Mouse (Mus musculus): ENCODE results near the gene Cwh43. TPM values are rescaled to one million over a fixed set of nuclear protein-coding genes. Genes with fewer than 3 reads are reported as not detected.
A peak's percentile ranks its signal among the peaks of the same experiment; 100 is the strongest.

Cwh43 gene
- total RNA-seq, 1 experiment, result 0.31 TPM

GRCm38 (mm10) chr5:73497401-73497800, 91.5 kb downstream of the Cwh43 start:
- peaks cover 0 to 24% of the 10 kb centered on the region in 2 experiments; a peak in 1 of 4 replicates for H3K4me1 ChIP-seq (ENCODE audit: control insufficient read depth in 2 of 2, insufficient read depth in 2 of 2, low read length in 2 of 2, poor library complexity in 1 of 2)
- no peak for DNase-seq (ENCODE audit: low read depth, low spot score)
- no peak overlapping the region for H3K4me3 ChIP-seq (ENCODE audit: insufficient read depth in 1 of 2, low read depth in 1 of 2, low read length in 2 of 2, poor library complexity in 1 of 2, severe bottlenecking in 1 of 2)
- in situ Hi-C loops (cut with MboI; ENCODE audit: low sequenced_read_pairs in 2 of 2, unreplicated experiment in 2 of 2), result no loop called here
- H3K36me3 ChIP-seq (ENCODE audit: control insufficient read depth, insufficient read depth, low read length, poor library complexity, severe bottlenecking), result no peaks in the 10 kb centered on the region
- no peak for TF ChIP-seq ZC3H11A (IDR thresholded peaks at IDR 0.05; ENCODE audit: borderline replicate concordance, low read depth, low read length)
- no peak for TF ChIP-seq MAFK (IDR thresholded peaks at IDR 0.05; ENCODE audit: insufficient read depth, low read depth, low read length)
- TF ChIP-seq HCFC1 (IDR thresholded peaks at IDR 0.05; ENCODE audit: borderline replicate concordance, insufficient read depth, low read length), result no peak
- no peak for TF ChIP-seq ZNF384 (IDR thresholded peaks at IDR 0.05; ENCODE audit: low read depth, low read length)
- no peak for TF ChIP-seq CHD2 (IDR thresholded peaks at IDR 0.05; ENCODE audit: low read depth, low read length)
- no peaks in the 10 kb centered on the region for H3K9me3 ChIP-seq (ENCODE audit: control insufficient read depth, insufficient read depth, low read depth, low read length)
- H3K27ac ChIP-seq (ENCODE audit: insufficient read depth, low read depth, low read length, poor library complexity, severe bottlenecking), result no peak overlapping the region
- H3K9ac ChIP-seq (ENCODE audit: insufficient read depth, low read depth, low read length, poor library complexity, severe bottlenecking), result no peak overlapping the region

DNA sequence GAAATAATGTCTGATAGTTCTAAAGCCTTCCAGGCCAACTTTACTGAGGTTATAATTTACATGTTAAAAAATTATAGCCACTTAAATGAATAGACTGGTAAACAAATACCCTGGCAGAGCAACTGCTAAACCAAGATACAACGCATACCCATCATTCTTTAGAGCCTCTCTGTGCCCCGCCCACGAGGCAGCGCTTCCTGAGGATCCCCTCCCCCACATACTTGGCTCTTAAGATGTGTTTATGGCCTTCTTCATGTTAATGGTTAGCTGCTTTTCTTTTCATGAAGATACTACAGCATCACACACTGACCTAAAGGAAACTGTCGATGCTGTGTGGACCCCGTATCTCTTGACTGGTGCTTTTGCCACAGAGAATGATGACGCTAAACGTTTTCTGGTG, 92.7 kb downstream of the Cwh43 start:
- Histone ChIP-seq H3K27ac (ENCODE audit: insufficient read depth, low read depth, low read length, poor library complexity, severe bottlenecking) (no peak overlapping the region), H3K36me3 (ENCODE audit: control insufficient read depth, insufficient read depth, low read length, poor library complexity, severe bottlenecking) (no peaks in the 10 kb centered on the region), H3K4me1 (ENCODE audit: control insufficient read depth in 2 of 2, insufficient read depth in 2 of 2, low read length in 2 of 2, poor library complexity in 1 of 2) (peaks cover 0 to 29% of the 10 kb centered on the region in 2 experiments; a peak in 1 of 4 replicates), H3K9me3 (ENCODE audit: control insufficient read depth, insufficient read depth, low read depth, low read length) (no peaks in the 10 kb centered on the region), H3K9ac (ENCODE audit: insufficient read depth, low read depth, low read length, poor library complexity, severe bottlenecking) (no peak overlapping the region), H3K4me3 (ENCODE audit: insufficient read depth in 1 of 2, low read depth in 1 of 2, low read length in 2 of 2, poor library complexity in 1 of 2, severe bottlenecking in 1 of 2) (no peak overlapping the region)
- TF ChIP-seq ZNF384 (IDR thresholded peaks at IDR 0.05; ENCODE audit: low read depth, low read length) (no peak), CHD2 (IDR thresholded peaks at IDR 0.05; ENCODE audit: low read depth, low read length) (no peak), HCFC1 (IDR thresholded peaks at IDR 0.05; ENCODE audit: borderline replicate concordance, insufficient read depth, low read length) (no peak), MAFK (IDR thresholded peaks at IDR 0.05; ENCODE audit: insufficient read depth, low read depth, low read length) (no peak), ZC3H11A (IDR thresholded peaks at IDR 0.05; ENCODE audit: borderline replicate concordance, low read depth, low read length) (no peak)
- in situ Hi-C loops (cut with MboI; ENCODE audit: low sequenced_read_pairs in 2 of 2, unreplicated experiment in 2 of 2), result no loop called here
- no peak for DNase-seq (ENCODE audit: low read depth, low spot score)

- no peaks in the 10 kb centered on the region for H3K36me3 ChIP-seq (ENCODE audit: control insufficient read depth, insufficient read depth, low read length, poor library complexity, severe bottlenecking)
- H3K4me3 ChIP-seq (ENCODE audit: insufficient read depth in 1 of 2, low read depth in 1 of 2, low read length in 2 of 2, poor library complexity in 1 of 2, severe bottlenecking in 1 of 2), result no peak overlapping the region
- no peak overlapping the region for H3K27ac ChIP-seq (ENCODE audit: insufficient read depth, low read depth, low read length, poor library complexity, severe bottlenecking)
- in situ Hi-C loops (cut with MboI; ENCODE audit: low sequenced_read_pairs in 2 of 2, unreplicated experiment in 2 of 2), result no loop called here
- no peak for TF ChIP-seq HCFC1 (IDR thresholded peaks at IDR 0.05; ENCODE audit: borderline replicate concordance, insufficient read depth, low read length)
- no peak for TF ChIP-seq ZNF384 (IDR thresholded peaks at IDR 0.05; ENCODE audit: low read depth, low read length)
- no peak for TF ChIP-seq CHD2 (IDR thresholded peaks at IDR 0.05; ENCODE audit: low read depth, low read length)
- no peak for TF ChIP-seq MAFK (IDR thresholded peaks at IDR 0.05; ENCODE audit: insufficient read depth, low read depth, low read length)
- no peak for TF ChIP-seq ZC3H11A (IDR thresholded peaks at IDR 0.05; ENCODE audit: borderline replicate concordance, low read depth, low read length)
- no peak overlapping the region for H3K9ac ChIP-seq (ENCODE audit: insufficient read depth, low read depth, low read length, poor library complexity, severe bottlenecking)
- no peak for DNase-seq (ENCODE audit: low read depth, low spot score)
- no peaks in the 10 kb centered on the region for H3K9me3 ChIP-seq (ENCODE audit: control insufficient read depth, insufficient read depth, low read depth, low read length)
- H3K4me1 ChIP-seq (ENCODE audit: control insufficient read depth in 2 of 2, insufficient read depth in 2 of 2, low read length in 2 of 2, poor library complexity in 1 of 2), result peaks cover 0 to 34% of the 10 kb centered on the region in 2 experiments; a peak in 1 of 4 replicates
Observed at GRCm38 (mm10) chr5:73500867-73501440, 95.1 kb downstream of the Cwh43 start.

DNA sequence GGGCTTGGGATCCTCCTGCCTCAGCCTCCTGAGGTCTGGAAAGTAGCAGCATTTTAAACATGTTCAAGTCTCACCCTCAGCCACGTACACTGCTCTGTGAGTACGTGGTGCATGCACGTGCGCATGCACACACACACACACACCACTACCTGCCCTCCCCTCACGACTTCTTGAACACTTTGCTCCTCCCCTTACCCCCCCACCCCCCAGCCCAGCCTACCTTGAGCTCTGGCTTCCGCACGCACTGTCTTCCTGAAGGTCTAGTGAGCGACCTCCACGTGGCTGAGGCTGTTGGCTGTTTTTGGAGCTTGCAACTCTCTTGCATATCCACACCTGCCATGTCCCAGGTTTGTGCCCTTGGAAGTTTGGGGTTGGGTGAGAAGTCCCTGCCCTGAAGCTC, 96.5 kb downstream of the Cwh43 start:
- DNase-seq (ENCODE audit: low read depth, low spot score), result no peak
- in situ Hi-C loops (cut with MboI; ENCODE audit: low sequenced_read_pairs in 2 of 2, unreplicated experiment in 2 of 2), result no loop called here
- peaks cover 0 to 32% of the 10 kb centered on the region in 2 experiments; a peak in 1 of 4 replicates for H3K4me1 ChIP-seq (ENCODE audit: control insufficient read depth in 2 of 2, insufficient read depth in 2 of 2, low read length in 2 of 2, poor library complexity in 1 of 2)
- peak overlapping the region; percentile 61; the same call in 1 of the 2 replicates for H3K9ac ChIP-seq (ENCODE audit: insufficient read depth, low read depth, low read length, poor library complexity, severe bottlenecking)
- H3K9me3 ChIP-seq (ENCODE audit: control insufficient read depth, insufficient read depth, low read depth, low read length), result no peaks in the 10 kb centered on the region
- peak overlapping the region; percentile 27; the same call in 1 of the 2 replicates for H3K27ac ChIP-seq (ENCODE audit: insufficient read depth, low read depth, low read length, poor library complexity, severe bottlenecking)
- TF ChIP-seq ZNF384 (IDR thresholded peaks at IDR 0.05; ENCODE audit: low read depth, low read length) (no peak), ZC3H11A (IDR thresholded peaks at IDR 0.05; ENCODE audit: borderline replicate concordance, low read depth, low read length) (no peak), CHD2 (IDR thresholded peaks at IDR 0.05; ENCODE audit: low read depth, low read length) (no peak), MAFK (IDR thresholded peaks at IDR 0.05; ENCODE audit: insufficient read depth, low read depth, low read length) (no peak), HCFC1 (IDR thresholded peaks at IDR 0.05; ENCODE audit: borderline replicate concordance, insufficient read depth, low read length) (no peak)
- peaks cover 1% of the 10 kb centered on the region; the same call in 1 of the 2 replicates for H3K36me3 ChIP-seq (ENCODE audit: control insufficient read depth, insufficient read depth, low read length, poor library complexity, severe bottlenecking)
- H3K4me3 ChIP-seq (ENCODE audit: insufficient read depth in 1 of 2, low read depth in 1 of 2, low read length in 2 of 2, poor library complexity in 1 of 2, severe bottlenecking in 1 of 2), result peak overlapping the region; percentile 46 to 52

Other genes starting within 250 kb of the Cwh43 start
- 52.4 and 53.3 TPM in 2 replicates for gene Fryl, start 149.5 kb upstream of the Cwh43 start, total RNA-seq (2012; rRNA removed)
- 123 and 141 TPM in 2 replicates for gene Ociad1, start 113.3 kb upstream of the Cwh43 start, total RNA-seq (2012; rRNA removed)
- gene Ociad2, start 65.0 kb upstream of the Cwh43 start, total RNA-seq (2012; rRNA removed), result 3.3 and 5.2 TPM in 2 replicates
- gene Dcun1d4, start 74.9 kb downstream of the Cwh43 start, total RNA-seq (2012; rRNA removed), result 14.9 and 15.2 TPM in 2 replicates
- not detected in 2 replicates for gene Lrrc66, start 226.5 kb downstream of the Cwh43 start, total RNA-seq (2012; rRNA removed)
- gene Sgcb, start 241.7 kb downstream of the Cwh43 start, total RNA-seq (2012; rRNA removed), result 4.3 and 4.9 TPM in 2 replicates
- gene Spata18, start 245.3 kb downstream of the Cwh43 start, total RNA-seq (2012; rRNA removed), result not detected in 2 replicates